Mouse (Mus musculus): Measurements from ENCODE around the gene 1110051M20Rik. TPM values are rescaled to one million over a fixed set of nuclear protein-coding genes. Genes with fewer than 3 reads are reported as not detected.

1110051M20Rik gene
- total and polyA plus RNA-seq, 3 experiments, result 21.1 to 34.0 (median 26.2) TPM

GRCm38 (mm10) chr2:91308680-91309079, 135.8 kb downstream of the 1110051M20Rik start:
- TF ChIP-seq MXI1 (IDR thresholded peaks at IDR 0.05; ENCODE audit: low read depth, low read length), result no peak
- TF ChIP-seq CHD2 (IDR thresholded peaks at IDR 0.05; ENCODE audit: low read length), result no peak
- no peak for TF ChIP-seq CTCF (conservative IDR thresholded peaks at IDR 0.05 in 1 of 2, IDR thresholded peaks at IDR 0.05 in 1 of 2; ENCODE audit: low read depth in 2 of 2, low read length in 2 of 2)
- no peak for TF ChIP-seq MAFK (IDR thresholded peaks at IDR 0.05; ENCODE audit: insufficient replicate concordance, low read length)
- TF ChIP-seq TCF12 (IDR thresholded peaks at IDR 0.05; ENCODE audit: low read depth, low read length), result peak; percentile 62; the same call in 1 of the 2 replicates
- TF ChIP-seq E2F4 (IDR thresholded peaks at IDR 0.05; ENCODE audit: insufficient replicate concordance, low read depth, low read length), result no peak
- in situ Hi-C loops (cut with MboI; ENCODE audit: low pct_ligation_motif_present, low pct_unique_long_range_greater_than_20kb, low sequenced_read_pairs), result no loop called here
- H3K79me2 ChIP-seq (replicated peaks; ENCODE audit: control insufficient read depth, extremely low read depth, insufficient read depth, poor library complexity, severe bottlenecking), result no peaks in the 10 kb centered on the region
- peaks cover 8 to 35% of the 10 kb centered on the region in 2 experiments for H3K4me1 ChIP-seq (ENCODE audit: control insufficient read depth in 1 of 2, insufficient read depth in 2 of 2)
- H3K9me3 ChIP-seq (replicated peaks; ENCODE audit: low read length), result no peaks in the 10 kb centered on the region
- H3K36me3 ChIP-seq (replicated peaks in 1 of 2; ENCODE audit: control insufficient read depth in 1 of 2, insufficient read depth in 1 of 2, low read length in 1 of 2), result no peaks in the 10 kb centered on the region
- dilution Hi-C loops (cut with MboI; ENCODE audit: extremely low pct_ligation_motif_present, extremely low pct_unique_long_range_greater_than_20kb, low sequenced_read_pairs), result no loop called here
- no peak overlapping the region for H3K27ac ChIP-seq (ENCODE audit: insufficient read depth, low read depth)
- no peak overlapping the region for H3K9ac ChIP-seq (ENCODE audit: insufficient read depth, low read depth)
- no peak for DNase-seq (ENCODE audit: extremely low read depth)
- no peaks in the 10 kb centered on the region for H3K27me3 ChIP-seq (replicated peaks)
- H3K4me3 ChIP-seq (replicated peaks in 1 of 3; ENCODE audit: low read depth in 2 of 3, low read length in 2 of 3, poor library complexity in 1 of 3), result no peak overlapping the region
- no peak overlapping the region for H3K4me2 ChIP-seq (ENCODE audit: insufficient read depth, low read depth, poor library complexity, severe bottlenecking)

- no peak for DNase-seq (ENCODE audit: extremely low read depth)
- in situ Hi-C loops (cut with MboI; ENCODE audit: low pct_ligation_motif_present, low pct_unique_long_range_greater_than_20kb, low sequenced_read_pairs), result no loop called here
These were observed 137.9 kb downstream of the 1110051M20Rik start for GRCm38 (mm10) chr2:91306589-91306988.

GRCm38 (mm10) chr2:91305926-91306325, 138.6 kb downstream of the 1110051M20Rik start:
- no peaks in the 10 kb centered on the region for H3K9me3 ChIP-seq (replicated peaks; ENCODE audit: low read length)
- TF ChIP-seq ZNF384 (IDR thresholded peaks at IDR 0.05; ENCODE audit: low read depth, low read length), result no peak
- no peak for TF ChIP-seq MAX (IDR thresholded peaks at IDR 0.05; ENCODE audit: low read length)
- TF ChIP-seq POLR2AphosphoS2 (IDR thresholded peaks at IDR 0.05; ENCODE audit: low read depth, low read length), result no peak
- TF ChIP-seq UBTF (IDR thresholded peaks at IDR 0.05; ENCODE audit: low read depth, low read length), result no peak
- TF ChIP-seq KAT2A (IDR thresholded peaks at IDR 0.05; ENCODE audit: insufficient replicate concordance, low read length), result no peak
- TF ChIP-seq IRF4 (IDR thresholded peaks at IDR 0.05; ENCODE audit: low read depth, low read length), result no peak
- no peak for TF ChIP-seq MAZ (IDR thresholded peaks at IDR 0.05; ENCODE audit: low read depth, low read length)
- no peak for TF ChIP-seq MXI1 (IDR thresholded peaks at IDR 0.05; ENCODE audit: low read depth, low read length)
- no peak for TF ChIP-seq NELFE (IDR thresholded peaks at IDR 0.05; ENCODE audit: low read depth, low read length)
- no peak overlapping the region for H3K27ac ChIP-seq (ENCODE audit: insufficient read depth, low read depth)
- in situ Hi-C loops (cut with MboI; ENCODE audit: low pct_ligation_motif_present, low pct_unique_long_range_greater_than_20kb, low sequenced_read_pairs), result no loop called here
- H3K4me3 ChIP-seq (replicated peaks in 1 of 3; ENCODE audit: low read depth in 2 of 3, low read length in 2 of 3, poor library complexity in 1 of 3), result no peak overlapping the region
- dilution Hi-C loops (cut with MboI; ENCODE audit: extremely low pct_ligation_motif_present, extremely low pct_unique_long_range_greater_than_20kb, low sequenced_read_pairs), result no loop called here
- H3K9ac ChIP-seq (ENCODE audit: insufficient read depth, low read depth), result no peak overlapping the region
- peaks cover 10 to 46% of the 10 kb centered on the region in 2 experiments for H3K4me1 ChIP-seq (ENCODE audit: control insufficient read depth in 1 of 2, insufficient read depth in 2 of 2)
- DNase-seq (ENCODE audit: extremely low read depth), result no peak
- H3K79me2 ChIP-seq (replicated peaks; ENCODE audit: control insufficient read depth, extremely low read depth, insufficient read depth, poor library complexity, severe bottlenecking), result no peaks in the 10 kb centered on the region
- H3K4me2 ChIP-seq (ENCODE audit: insufficient read depth, low read depth, poor library complexity, severe bottlenecking), result no peak overlapping the region
- H3K36me3 ChIP-seq (replicated peaks in 1 of 2; ENCODE audit: control insufficient read depth in 1 of 2, insufficient read depth in 1 of 2, low read length in 1 of 2), result no peaks in the 10 kb centered on the region
- H3K27me3 ChIP-seq (replicated peaks), result no peaks in the 10 kb centered on the region

More at GRCm38 (mm10) chr2:91306589-91306988, 137.9 kb downstream of the 1110051M20Rik start:
- no peaks in the 10 kb centered on the region for H3K36me3 ChIP-seq (replicated peaks in 1 of 2; ENCODE audit: control insufficient read depth in 1 of 2, insufficient read depth in 1 of 2, low read length in 1 of 2)
- H3K27ac ChIP-seq (ENCODE audit: insufficient read depth, low read depth), result no peak overlapping the region
- H3K4me3 ChIP-seq (replicated peaks in 1 of 3; ENCODE audit: low read depth in 2 of 3, low read length in 2 of 3, poor library complexity in 1 of 3), result no peak overlapping the region
- no peaks in the 10 kb centered on the region for H3K79me2 ChIP-seq (replicated peaks; ENCODE audit: control insufficient read depth, extremely low read depth, insufficient read depth, poor library complexity, severe bottlenecking)
- H3K4me1 ChIP-seq (ENCODE audit: control insufficient read depth in 1 of 2, insufficient read depth in 2 of 2), result peaks cover 10 to 46% of the 10 kb centered on the region in 2 experiments
- TF ChIP-seq NRF1 (IDR thresholded peaks at IDR 0.05; ENCODE audit: low read depth, low read length) (no peak), ZMIZ1 (IDR thresholded peaks at IDR 0.05; ENCODE audit: low read depth, low read length) (no peak), CTCF (conservative IDR thresholded peaks at IDR 0.05 in 1 of 2, IDR thresholded peaks at IDR 0.05 in 1 of 2; ENCODE audit: low read depth in 2 of 2, low read length in 2 of 2) (no peak), ZC3H11A (IDR thresholded peaks at IDR 0.05; ENCODE audit: low read depth, low read length) (no peak), JUND (conservative IDR thresholded peaks at IDR 0.05; ENCODE audit: low read depth, low read length) (no peak), RCOR1 (conservative IDR thresholded peaks at IDR 0.05; ENCODE audit: low read depth, low read length) (no peak), MEF2A (IDR thresholded peaks at IDR 0.05; ENCODE audit: borderline replicate concordance, low read depth, low read length) (no peak), ZNF384 (IDR thresholded peaks at IDR 0.05; ENCODE audit: low read depth, low read length) (no peak), TBP (conservative IDR thresholded peaks at IDR 0.05; ENCODE audit: low read depth, low read length) (no peak), TCF12 (IDR thresholded peaks at IDR 0.05; ENCODE audit: low read depth, low read length) (no peak), IRF4 (IDR thresholded peaks at IDR 0.05; ENCODE audit: low read depth, low read length) (no peak), E2F4 (IDR thresholded peaks at IDR 0.05; ENCODE audit: insufficient replicate concordance, low read depth, low read length) (no peak), SIN3A (IDR thresholded peaks at IDR 0.05; ENCODE audit: low read length) (no peak), MXI1 (IDR thresholded peaks at IDR 0.05; ENCODE audit: low read depth, low read length) (no peak), POLR2A (IDR thresholded peaks at IDR 0.05; ENCODE audit: low read depth, low read length) (no peak), EP300 (IDR thresholded peaks at IDR 0.05; ENCODE audit: low read length) (no peak)
- no peaks in the 10 kb centered on the region for H3K27me3 ChIP-seq (replicated peaks)
- H3K4me2 ChIP-seq (ENCODE audit: insufficient read depth, low read depth, poor library complexity, severe bottlenecking), result 0 out of 2 replicates have a peak overlapping the region, but pooled peaks have one; percentile 4
- dilution Hi-C loops (cut with MboI; ENCODE audit: extremely low pct_ligation_motif_present, extremely low pct_unique_long_range_greater_than_20kb, low sequenced_read_pairs), result no loop called here
- H3K9me3 ChIP-seq (replicated peaks; ENCODE audit: low read length), result no peaks in the 10 kb centered on the region
- no peak overlapping the region for H3K9ac ChIP-seq (ENCODE audit: insufficient read depth, low read depth)
